Mouse (Mus musculus): Measurements from ENCODE around the gene Avpi1.

GRCm38 (mm10) chr19:42147170-42147768, 18.4 kb upstream of the Avpi1 start, which contains the start of gene Marveld1:
- TF ChIP-seq CTCF (IDR thresholded peaks at IDR 0.05 in 2 of 3, conservative IDR thresholded peaks at IDR 0.05 in 1 of 3; ENCODE audit: control insufficient read depth in 1 of 3, insufficient read depth in 1 of 3, low read depth in 2 of 3, low read length in 3 of 3, poor library complexity in 1 of 3, severe bottlenecking in 1 of 3) (no peak), ZNF384 (IDR thresholded peaks at IDR 0.05; ENCODE audit: low read depth, low read length) (peak; percentile 48; the same call in 1 of the 2 replicates), USF1 (IDR thresholded peaks at IDR 0.05; ENCODE audit: low read depth, low read length) (no peak), ZMIZ1 (IDR thresholded peaks at IDR 0.05; ENCODE audit: low read depth, low read length) (peak; percentile 64), KAT2A (conservative IDR thresholded peaks at IDR 0.05; ENCODE audit: low read depth, low read length) (no peak; the same call in 1 of the 2 replicates), MAZ (IDR thresholded peaks at IDR 0.05; ENCODE audit: low read depth, low read length) (peak; percentile 93), POLR2A (IDR thresholded peaks at IDR 0.05; ENCODE audit: control insufficient read depth in 1 of 2, insufficient read depth in 1 of 2, low read depth in 1 of 2, low read length in 2 of 2, poor library complexity in 1 of 2) (peak; percentile 62 to 74; a peak in 3 of 4 replicates), MAX (IDR thresholded peaks at IDR 0.05; ENCODE audit: low read length) (0 out of 2 replicates have a peak, but pooled peaks have one; percentile 50), GATA1 (IDR thresholded peaks at IDR 0.05; ENCODE audit: low read depth, low read length) (no peak), ZC3H11A (IDR thresholded peaks at IDR 0.05; ENCODE audit: low read depth, low read length) (no peak)
